Mouse (Mus musculus): Measurements from ENCODE around the gene S1pr4.

DNA sequence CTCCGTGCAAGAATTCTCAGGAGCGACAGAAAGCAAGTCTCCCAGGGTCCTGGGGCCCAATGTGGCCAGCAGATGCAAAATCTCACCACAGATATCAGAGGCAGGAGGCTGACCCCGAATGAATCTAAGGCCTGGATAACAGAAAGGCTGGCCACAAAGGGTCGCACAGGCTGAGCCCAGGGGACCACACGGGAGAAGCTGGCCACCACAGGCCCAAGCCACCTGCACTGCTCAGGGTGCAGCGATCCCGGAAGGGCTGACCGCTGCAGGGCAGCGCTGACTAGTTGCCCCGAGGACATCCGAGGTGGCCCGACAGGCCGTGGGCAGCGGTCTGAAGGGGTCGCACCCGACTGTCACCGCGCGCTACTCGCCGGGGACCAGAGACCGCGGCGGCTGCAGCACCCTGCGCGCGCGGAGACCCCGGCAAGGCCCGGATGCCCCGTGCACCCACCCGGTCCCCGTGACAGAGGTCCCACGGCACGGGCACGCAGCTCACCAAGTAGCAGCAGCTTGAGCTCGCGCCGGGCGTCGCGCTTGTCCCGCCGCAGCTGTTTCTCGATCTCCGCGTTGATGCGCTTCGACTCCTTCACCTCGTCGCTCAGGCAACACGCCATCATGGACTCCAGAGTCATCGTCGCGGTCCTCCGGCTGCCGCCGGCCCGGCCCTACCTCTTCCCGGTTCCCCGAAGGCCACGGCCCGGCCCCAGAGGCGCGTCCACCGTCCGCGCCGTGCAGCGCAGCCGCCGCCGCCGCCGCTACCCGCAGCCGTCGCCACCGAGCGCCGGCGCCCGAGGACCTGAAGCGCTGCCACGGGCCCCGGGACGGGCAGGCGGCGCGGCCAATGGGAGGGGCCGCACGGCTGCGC, 44.6 kb upstream of the S1pr4 start:
- TF ChIP-seq EP300 (optimal IDR thresholded peaks at IDR 0.05) (no peak), CTCF (IDR thresholded peaks at IDR 0.05; ENCODE audit: low read depth) (no peak)
